Mouse (Mus musculus): Measurements from ENCODE around the gene Cutc. TPM values are rescaled to one million over a fixed set of nuclear protein-coding genes. Genes with fewer than 3 reads are reported as not detected.
A peak's percentile ranks its signal among the peaks of the same experiment; 100 is the strongest.

The Cutc gene
- polyA plus RNA-seq, 1 experiment: 5.2 TPM

- Histone ChIP-seq H3K4me1 (ENCODE audit: control insufficient read depth, insufficient read depth, insufficient read length) (no peaks in the 10 kb centered on the region), H3K27ac (ENCODE audit: insufficient read depth, low read length) (no peak overlapping the region), H3K27me3 (ENCODE audit: control insufficient read depth, insufficient read depth, low read length) (no peaks in the 10 kb centered on the region), H3K4me3 (ENCODE audit: extremely low read depth, insufficient read depth, insufficient read length) (no peak overlapping the region), H3K36me3 (ENCODE audit: control insufficient read depth, insufficient read depth, low read length) (no peaks in the 10 kb centered on the region)
- no peak for DNase-seq (ENCODE audit: low read depth in 1 of 2, low spot score in 2 of 2)
- TF ChIP-seq POLR2A (IDR thresholded peaks at IDR 0.05; ENCODE audit: low read depth, low read length): no peak
- TF ChIP-seq CTCF (IDR thresholded peaks at IDR 0.05; ENCODE audit: extremely low read depth, insufficient read depth, insufficient read length, insufficient replicate concordance): no peak
- 56% methylated on average over 4 of the region's 4 CpGs for WGBS
These were observed 56.5 kb downstream of the Cutc start for GRCm38 (mm10) chr19:43809331-43809730.

- 93% methylated on average over 4 of the region's 4 CpGs for whole genome bisulfite sequencing
These were observed 58.6 kb downstream of the Cutc start for GRCm38 (mm10) chr19:43811419-43811818.

GRCm38 (mm10) chr19:43813315-43813714 is 60.5 kb downstream of the Cutc start:
- H3K27me3 ChIP-seq (ENCODE audit: control insufficient read depth, insufficient read depth, low read length): 0 out of 2 replicates have a peak, but pooled peaks cover under 1% of the 10 kb centered on the region
- DNase-seq (ENCODE audit: low read depth in 1 of 2, low spot score in 2 of 2): no peak
- WGBS: 87% methylated on average over 10 of the region's 10 CpGs
- no peaks in the 10 kb centered on the region for H3K4me1 ChIP-seq (ENCODE audit: control insufficient read depth, insufficient read depth, insufficient read length)
- no peak for TF ChIP-seq CTCF (IDR thresholded peaks at IDR 0.05; ENCODE audit: extremely low read depth, insufficient read depth, insufficient read length, insufficient replicate concordance)
- H3K4me3 ChIP-seq (ENCODE audit: extremely low read depth, insufficient read depth, insufficient read length): no peak overlapping the region
- H3K36me3 ChIP-seq (ENCODE audit: control insufficient read depth, insufficient read depth, low read length): no peaks in the 10 kb centered on the region
- H3K27ac ChIP-seq (ENCODE audit: insufficient read depth, low read length): no peak overlapping the region

More at GRCm38 (mm10) chr19:43811419-43811818, 58.6 kb downstream of the Cutc start:
- no peak overlapping the region for H3K27ac ChIP-seq (ENCODE audit: insufficient read depth, low read length)
- H3K4me1 ChIP-seq (ENCODE audit: control insufficient read depth, insufficient read depth, insufficient read length): no peaks in the 10 kb centered on the region
- no peak for DNase-seq (ENCODE audit: low read depth in 1 of 2, low spot score in 2 of 2)
- no peak overlapping the region for H3K4me3 ChIP-seq (ENCODE audit: extremely low read depth, insufficient read depth, insufficient read length)
- no peaks in the 10 kb centered on the region for H3K27me3 ChIP-seq (ENCODE audit: control insufficient read depth, insufficient read depth, low read length)
- TF ChIP-seq CTCF (IDR thresholded peaks at IDR 0.05; ENCODE audit: extremely low read depth, insufficient read depth, insufficient read length, insufficient replicate concordance): no peak
- no peak for TF ChIP-seq POLR2A (IDR thresholded peaks at IDR 0.05; ENCODE audit: low read depth, low read length)
- H3K36me3 ChIP-seq (ENCODE audit: control insufficient read depth, insufficient read depth, low read length): no peaks in the 10 kb centered on the region

GRCm38 (mm10) chr19:43815661-43816414 is 63.0 kb downstream of the Cutc start:
- Histone ChIP-seq H3K4me1 (ENCODE audit: control insufficient read depth, insufficient read depth, insufficient read length) (no peaks in the 10 kb centered on the region), H3K27me3 (ENCODE audit: control insufficient read depth, insufficient read depth, low read length) (0 out of 2 replicates have a peak, but pooled peaks cover 2% of the 10 kb centered on the region), H3K36me3 (ENCODE audit: control insufficient read depth, insufficient read depth, low read length) (no peaks in the 10 kb centered on the region), H3K27ac (ENCODE audit: insufficient read depth, low read length) (no peak overlapping the region), H3K4me3 (ENCODE audit: extremely low read depth, insufficient read depth, insufficient read length) (peak overlapping the region; percentile 30)
- DNase-seq (ENCODE audit: low read depth in 1 of 2, low spot score in 2 of 2): no peak
- 51% methylated on average over 14 of the region's 14 CpGs for WGBS
- TF ChIP-seq POLR2A (IDR thresholded peaks at IDR 0.05; ENCODE audit: low read depth, low read length) (no peak), CTCF (IDR thresholded peaks at IDR 0.05; ENCODE audit: extremely low read depth, insufficient read depth, insufficient read length, insufficient replicate concordance) (no peak)

Other genes starting within 250 kb of the Cutc start
- gene Got1, start 228.4 kb upstream of the Cutc start, polyA plus RNA-seq (2012; rRNA removed): 14.0 and 15.4 TPM in 2 replicates
- gene Nkx2-3, start 140.7 kb upstream of the Cutc start, polyA plus RNA-seq (2012; rRNA removed): 7.4 and 11.6 TPM in 2 replicates
- 56.4 and 76.9 TPM in 2 replicates for gene Slc25a28, start 78.1 kb upstream of the Cutc start, polyA plus RNA-seq (2012; rRNA removed)
- gene Entpd7, start 63.3 kb upstream of the Cutc start, polyA plus RNA-seq (2012; rRNA removed): 3.5 and 4.6 TPM in 2 replicates
- gene Cox15, start within 50 bp of the Cutc start, polyA plus RNA-seq (2012; rRNA removed): 7.4 and 8.0 TPM in 2 replicates
- 0.14 and 0.21 TPM in 2 replicates for gene Abcc2, start 29.2 kb downstream of the Cutc start, polyA plus RNA-seq (2012; rRNA removed)
- gene Dnmbp, start 187.2 kb downstream of the Cutc start, polyA plus RNA-seq (2012; rRNA removed): 8.9 and 9.9 TPM in 2 replicates
- 1.4 and 1.7 TPM in 2 replicates for gene Cpn1, start 233.6 kb downstream of the Cutc start, polyA plus RNA-seq (2012; rRNA removed)